Mouse (Mus musculus) heart, adult 2 months (tissue): ENCODE measurements around the gene Olfr993.

ENCODE experiments used
- CTCF ChIP-seq: fragments of 200-600 bp; IDR thresholded peaks from 2 replicates; pipeline ENCODE4 v1.8.1; 2022; ENCODE audit warnings: antibody characterized with exemption, mild to moderate bottlenecking, moderate library complexity
- EP300 ChIP-seq: fragments of 200-500 bp; IDR thresholded peaks from 2 replicates; pipeline ENCODE4 v1.6.1; 2011; ENCODE audit warnings: low read depth, low read length, control low read depth; ENCODE audit not compliant: insufficient read depth
- POLR2A ChIP-seq: fragments of 200-500 bp; IDR thresholded peaks from 2 replicates; pipeline ENCODE4 v1.6.1; 2011; ENCODE audit warnings: mild to moderate bottlenecking, low read depth, low read length, control low read depth; ENCODE audit not compliant: insufficient read depth

DNA sequence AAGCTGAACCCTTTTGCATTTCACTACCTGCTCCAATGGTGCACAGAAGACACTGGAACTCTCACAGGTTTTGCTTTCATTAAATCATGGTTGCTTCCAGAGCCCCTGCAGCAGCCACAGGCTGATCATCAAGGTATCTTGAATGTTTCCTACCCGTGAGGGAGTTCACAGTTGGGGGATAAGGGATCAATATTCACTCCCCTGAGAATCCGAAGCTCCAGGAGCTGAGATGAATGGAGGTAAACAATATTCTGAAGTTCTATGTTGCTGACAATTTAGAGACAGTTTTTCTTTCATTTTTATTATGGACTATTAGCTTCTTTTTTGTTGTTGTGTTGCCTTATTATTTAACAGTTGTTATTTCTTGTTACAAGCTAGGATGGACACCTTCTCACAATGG lies 5.3 kb downstream of the Olfr993 start, which contains the start of gene Olfr992:
- TF ChIP-seq CTCF (no peak), POLR2A (no peak), EP300 (no peak)
